Mouse (Mus musculus) cerebellum, adult 11 months (tissue): ENCODE results near the gene Usp32.

Experiments
- DNase-seq: peaks from one replicate; pipeline ENCODE4 v3.0.0; 2022

The Usp32 gene

DNA sequence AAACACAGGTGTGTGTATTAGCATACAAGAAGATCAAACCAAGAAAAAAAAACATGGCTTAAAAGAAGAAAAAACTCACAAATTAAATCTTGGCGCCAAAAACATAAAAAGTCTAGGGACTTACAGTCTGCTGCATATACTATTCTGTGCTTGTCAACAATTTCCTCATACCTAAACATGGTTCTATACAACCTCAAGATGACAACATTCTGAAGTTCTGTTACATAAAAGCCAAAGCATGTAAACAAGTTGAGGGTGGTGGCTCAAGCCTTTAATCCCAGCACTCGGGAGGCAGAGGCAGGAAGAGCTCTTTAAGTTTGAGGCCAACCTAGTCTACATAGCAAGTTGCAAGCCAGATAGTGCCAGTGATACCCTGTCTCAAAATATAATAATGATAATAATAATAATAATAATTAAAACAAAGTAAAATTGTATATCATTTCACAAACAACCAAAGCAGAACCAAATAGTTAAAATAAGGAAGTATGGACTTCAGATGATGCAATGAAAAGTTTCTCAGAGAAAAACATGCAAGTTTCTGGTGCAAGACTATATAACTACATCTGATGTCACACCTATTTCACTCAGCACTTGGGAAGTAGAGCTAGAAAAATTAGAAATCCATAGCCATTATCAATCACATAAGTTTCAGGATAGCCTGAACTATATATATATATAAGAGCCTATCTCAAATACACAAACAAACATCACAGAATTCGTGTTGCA, 16.5 kb downstream of the Usp32 start:
- DNase-seq, result no peak

DNA sequence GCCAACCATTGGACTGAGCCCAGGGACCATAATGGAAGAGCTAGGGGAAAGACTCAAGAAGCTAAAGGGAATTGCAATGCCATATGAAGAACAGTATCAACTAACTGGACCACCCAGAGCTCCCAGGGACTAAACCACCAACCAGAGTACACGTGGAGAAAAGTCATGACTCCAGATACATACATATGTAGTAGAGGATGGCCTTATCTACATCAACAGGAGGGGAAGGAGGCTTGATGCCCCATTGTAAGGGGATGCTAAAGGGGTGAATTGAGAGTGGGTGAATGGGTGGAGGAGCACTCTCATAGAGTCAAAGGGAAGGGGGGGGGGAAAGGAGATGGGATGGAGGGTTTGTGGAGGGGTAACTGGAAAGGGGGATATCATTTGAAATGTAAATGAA, 17.9 kb downstream of the Usp32 start:
- DNase-seq, result no peak

DNA sequence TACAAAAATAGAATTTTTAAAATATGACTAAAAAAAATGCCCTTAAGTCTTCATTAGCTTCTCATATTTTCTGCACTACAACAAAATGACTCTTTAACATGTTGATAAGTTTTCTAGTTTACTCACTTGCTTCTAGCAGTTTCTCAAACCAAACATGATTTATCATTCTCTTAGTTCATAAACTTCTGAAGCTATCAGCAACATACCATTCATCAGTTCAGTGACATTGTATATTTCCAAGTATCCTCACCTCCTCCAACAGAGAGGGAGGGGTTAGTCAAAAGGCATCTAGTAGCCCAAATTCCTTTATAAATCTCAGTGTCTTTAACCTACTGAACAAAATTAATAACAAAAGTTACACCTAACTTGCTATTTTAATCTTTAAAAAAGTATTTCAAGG, 22.8 kb downstream of the Usp32 start:
- DNase-seq, result no peak

DNA sequence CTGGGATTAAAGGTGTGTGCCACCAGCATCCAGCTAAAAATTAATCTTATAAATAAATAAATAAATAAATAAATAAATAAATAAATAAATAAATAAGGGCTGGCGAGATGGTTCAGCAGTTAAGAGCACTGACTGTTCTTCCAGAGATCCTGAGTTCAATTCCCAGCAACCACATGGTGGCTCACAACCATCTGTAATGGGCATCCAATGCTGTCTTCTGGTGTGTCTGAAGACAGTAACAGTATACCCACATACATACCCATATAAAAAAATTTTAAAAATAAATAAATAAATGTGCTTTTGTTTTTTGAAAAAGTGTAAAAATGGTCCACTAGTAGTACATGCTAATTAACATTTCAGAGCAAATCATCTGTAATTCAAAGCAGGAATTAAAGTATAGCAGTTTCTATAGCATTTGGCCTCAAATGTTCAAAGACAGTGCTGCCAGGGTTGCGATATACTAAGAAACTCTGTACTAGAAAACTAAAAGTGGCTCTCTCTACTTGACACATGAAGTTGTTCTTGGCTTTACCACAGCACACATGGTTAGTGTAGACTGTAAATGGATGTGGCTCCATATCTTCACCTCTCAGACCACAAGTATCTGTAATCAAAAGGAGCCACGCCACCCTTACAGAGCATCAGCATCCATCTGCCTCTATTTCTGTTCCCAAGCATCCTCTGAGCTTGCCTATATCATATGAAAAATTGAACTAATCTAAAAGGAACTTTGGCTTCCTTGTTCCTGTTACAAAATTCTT, 23.7 kb downstream of the Usp32 start:
- no peak for DNase-seq

DNA sequence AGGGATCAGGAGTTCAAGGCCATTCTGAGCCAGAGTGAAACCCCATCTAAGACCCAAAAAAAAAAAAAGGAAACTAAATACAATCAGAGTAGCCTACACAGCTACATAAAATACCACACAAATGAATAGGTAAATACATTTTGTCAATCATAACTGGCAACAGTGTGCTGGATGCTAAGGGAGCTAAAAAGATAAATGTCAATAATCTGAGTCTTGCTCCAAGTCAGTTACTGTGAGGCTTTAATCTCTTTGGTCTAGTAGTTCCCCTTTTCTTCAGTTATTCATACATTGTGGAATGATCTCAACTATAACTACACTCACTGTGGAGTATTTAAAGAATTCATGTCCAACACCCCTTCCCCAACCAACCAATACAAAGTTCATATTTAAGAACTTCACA, 30.0 kb downstream of the Usp32 start:
- no peak for DNase-seq

DNA sequence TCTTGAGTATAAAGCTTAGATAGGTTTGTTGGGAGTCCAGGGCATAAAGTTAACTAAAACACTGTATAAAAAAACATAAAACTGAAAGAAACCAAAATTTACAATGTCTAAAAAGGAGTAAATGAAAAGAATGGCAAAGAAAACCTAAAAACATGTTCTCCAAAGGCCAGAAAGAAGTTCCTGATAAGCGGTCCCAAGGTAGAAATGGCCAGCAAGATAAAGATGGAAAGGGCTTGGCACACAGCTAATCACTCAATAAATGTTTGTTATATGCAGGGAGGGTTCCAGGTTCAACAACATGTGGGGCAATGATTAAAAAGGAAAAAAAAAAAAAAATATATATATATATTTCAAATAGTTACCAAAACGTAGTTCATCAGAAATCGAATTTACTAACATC, 32.7 kb downstream of the Usp32 start:
- DNase-seq, result no peak

DNA sequence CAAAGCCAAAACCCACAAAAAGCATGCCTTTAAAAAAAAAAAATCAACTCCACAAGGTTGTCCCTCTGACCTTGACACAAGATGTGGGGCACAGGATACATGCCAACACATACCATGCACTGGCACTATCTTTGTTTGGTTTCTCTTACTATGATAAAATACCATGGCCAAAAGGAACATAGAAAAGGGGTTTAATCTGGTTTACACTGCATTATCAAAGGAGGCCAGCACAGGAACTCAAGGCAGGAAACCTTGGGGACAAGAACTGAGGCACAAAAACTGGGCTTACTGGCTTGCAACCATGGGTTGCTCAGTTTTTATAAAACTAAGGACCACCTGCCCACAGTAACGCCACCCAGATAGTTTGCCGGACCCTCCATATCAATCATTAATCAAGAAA, 34.1 kb downstream of the Usp32 start:
- no peak for DNase-seq

DNA sequence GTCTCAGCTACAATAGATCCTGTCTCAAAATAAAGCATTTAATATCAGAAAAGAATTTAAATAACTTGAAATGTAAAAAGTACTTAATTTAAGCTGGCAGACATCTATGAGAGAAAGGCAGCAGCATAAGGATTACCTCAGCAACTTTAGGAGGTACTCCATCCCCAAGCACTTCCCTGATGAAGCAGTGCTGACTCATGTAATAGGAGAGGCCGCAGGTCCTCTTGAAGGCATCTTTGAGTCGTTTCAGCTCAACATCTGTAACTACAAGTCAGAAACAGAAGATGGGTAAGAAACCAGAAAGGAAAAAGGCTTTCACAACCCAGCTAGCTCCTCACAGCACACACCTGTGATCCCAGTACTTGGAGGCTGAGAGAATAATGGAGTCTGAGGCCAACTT, 36.2 kb downstream of the Usp32 start:
- DNase-seq, result no peak

DNA sequence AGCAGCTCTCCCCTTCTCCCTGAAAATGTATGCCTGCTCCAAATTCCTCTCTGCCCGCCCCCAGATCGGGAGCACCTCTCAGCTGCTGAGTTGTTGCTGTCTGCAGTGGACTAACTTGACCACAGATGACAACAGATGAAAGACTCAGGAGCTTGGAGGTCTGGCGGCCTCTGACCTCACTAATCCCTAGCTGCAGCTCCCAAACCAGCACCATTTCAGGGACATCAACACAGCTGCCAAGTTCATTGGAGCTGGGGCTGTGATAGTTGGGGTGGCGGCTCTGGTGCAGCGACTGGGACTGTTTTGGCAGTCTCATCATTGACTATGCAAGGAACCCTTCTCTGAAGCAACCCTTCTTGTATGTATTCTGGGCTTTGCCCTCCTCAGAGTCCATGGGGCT, 44.8 kb downstream of the Usp32 start:
- DNase-seq, result no peak

DNA sequence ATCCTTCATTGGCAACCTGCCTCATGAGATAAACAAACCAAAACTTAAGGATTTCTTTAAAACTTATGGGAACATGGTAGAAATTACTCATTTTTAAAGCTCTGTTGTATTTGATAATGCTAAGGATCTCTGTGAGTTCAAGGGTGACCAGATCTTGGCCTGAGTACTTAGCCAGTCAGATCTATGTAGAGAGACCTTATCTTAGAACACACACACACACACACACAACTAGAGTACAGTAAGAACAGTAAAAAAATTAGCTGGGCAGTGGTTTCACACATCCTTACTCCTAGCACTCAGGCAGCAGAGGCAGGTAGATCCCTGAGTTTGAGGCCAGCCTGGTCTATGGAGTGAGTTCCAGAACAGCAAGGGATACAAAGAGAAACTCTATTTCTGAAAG, 53.7 kb downstream of the Usp32 start:
- no peak for DNase-seq

DNA sequence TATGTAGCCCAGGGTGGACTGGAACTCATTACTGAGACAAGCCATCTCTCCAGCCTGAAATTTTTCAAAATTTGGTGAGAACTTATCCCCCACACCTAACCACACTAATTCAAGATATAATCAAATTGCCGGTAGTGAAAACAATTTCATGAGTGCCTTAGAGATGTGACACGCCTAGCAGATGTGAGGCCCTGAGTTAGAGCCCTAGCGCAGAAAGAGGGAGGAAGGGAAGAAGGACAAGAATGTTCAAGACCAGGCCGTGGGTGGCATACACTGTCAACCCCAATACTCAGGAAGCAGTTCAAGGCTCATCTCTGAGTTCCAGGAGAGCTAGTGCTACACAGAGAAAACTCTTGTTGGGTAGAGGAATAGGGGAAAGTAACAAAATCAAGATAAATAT, 72.1 kb downstream of the Usp32 start:
- DNase-seq, result no peak

DNA sequence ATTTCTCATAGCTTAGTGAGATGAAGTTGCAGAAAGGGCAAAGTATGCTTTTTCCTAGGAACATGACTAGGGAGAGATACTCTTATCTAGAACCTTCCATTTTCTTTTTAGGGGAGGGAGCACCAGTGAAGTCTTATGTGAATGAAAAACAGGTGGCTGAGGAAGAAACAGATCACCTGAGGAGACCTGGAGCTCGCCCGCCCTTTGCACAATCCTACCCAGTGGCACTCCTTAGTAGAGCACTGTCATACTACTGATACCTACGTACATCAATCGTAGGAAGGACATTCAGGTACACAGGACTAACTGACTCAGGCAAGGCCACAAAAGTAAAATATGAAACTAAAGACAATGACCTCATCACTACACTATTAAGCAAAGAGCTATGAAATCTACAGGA, 81.4 kb downstream of the Usp32 start:
- no peak for DNase-seq

DNA sequence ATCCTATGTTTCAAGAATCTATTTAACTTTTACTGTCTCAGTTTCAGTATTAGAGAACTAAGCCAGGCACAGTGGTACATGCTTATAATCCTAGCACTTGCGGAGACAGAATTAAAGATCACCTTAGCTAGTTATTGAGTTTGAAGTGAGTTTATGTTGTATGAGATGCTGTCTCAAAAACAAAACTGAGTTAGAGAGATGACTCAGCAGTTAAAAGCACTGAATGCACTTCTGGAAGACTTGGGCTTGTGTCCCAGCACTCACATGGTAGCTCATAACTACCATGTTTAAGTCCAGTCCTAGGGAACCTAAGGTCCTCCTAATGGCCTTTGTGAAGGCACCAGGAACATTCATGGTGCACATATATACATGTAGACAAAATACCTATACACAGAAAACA, 82.4 kb downstream of the Usp32 start:
- DNase-seq, result no peak

DNA sequence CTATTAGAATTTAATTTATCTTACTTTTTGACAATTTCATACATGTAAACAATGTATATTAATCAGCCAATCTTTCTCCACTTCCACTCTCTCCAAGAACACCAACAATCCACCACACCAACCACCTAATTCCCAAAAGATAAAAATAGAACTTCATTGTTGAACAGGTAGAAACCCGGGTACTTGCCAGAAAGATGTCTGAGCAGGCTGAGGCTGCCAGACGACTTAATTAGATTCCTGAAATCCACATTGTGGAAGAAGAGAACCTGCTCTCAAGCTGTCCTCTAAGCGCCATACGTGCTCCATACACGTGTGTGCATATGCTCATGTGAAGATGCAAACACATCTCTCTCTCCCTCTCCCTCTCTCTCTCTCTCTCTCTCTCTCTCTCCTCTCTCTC, 83.1 kb downstream of the Usp32 start:
- DNase-seq, result no peak

DNA sequence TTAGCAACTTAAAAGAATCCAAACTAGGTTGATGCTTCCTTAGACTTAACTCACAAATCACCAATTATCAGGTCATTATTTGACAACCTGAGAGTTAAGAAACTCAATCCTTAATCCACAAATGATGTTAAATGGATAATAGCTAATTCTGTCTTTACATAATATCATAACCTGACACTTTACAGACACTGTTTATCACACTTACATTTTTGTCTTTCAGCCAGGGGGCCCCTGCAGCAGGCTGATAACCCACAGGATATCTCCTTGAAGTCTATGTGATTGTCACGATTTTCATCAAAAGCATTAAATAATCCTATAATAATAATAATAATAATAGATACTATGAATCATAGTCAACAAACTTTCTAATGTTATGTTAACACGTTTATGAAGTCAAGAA, 84.4 kb downstream of the Usp32 start:
- no peak for DNase-seq

DNA sequence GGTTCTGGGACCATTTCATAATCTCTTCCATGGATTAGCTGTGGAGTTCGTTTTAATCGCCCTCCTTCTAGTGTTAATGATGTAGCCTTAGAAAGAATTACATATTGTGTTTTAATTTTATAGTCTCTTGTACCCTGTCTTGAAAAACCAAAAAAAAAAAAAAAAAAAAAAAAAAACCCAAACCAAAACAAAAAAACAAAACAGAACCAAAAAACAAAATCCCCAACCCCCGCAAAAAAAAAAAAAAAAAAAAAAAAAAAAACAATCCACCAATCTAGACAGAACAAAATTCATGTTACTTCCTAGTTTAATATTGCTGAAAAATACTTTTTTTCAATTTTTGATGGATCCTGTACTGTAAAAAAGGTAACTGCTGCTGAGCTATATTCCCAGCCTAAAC, 100.7 kb downstream of the Usp32 start:
- no peak for DNase-seq

DNA sequence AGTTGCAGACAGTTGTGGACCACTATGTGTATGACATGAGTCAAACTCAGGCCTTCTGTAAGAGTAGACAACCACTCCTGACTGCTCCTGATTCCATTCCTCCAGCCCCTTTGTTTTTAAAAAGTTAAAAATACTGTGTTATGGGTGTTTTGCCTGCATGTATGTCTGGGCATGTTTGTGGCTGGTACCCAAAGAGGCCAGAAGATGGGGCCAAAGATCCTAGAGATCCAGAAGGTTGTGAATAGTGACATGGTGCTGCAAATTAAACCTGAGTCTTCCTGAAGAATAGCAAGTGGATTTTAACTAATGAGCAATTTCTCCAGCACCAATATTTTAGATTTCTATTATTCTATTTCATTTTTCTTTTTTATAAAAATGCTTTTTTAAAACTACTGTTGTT, 126.8 kb downstream of the Usp32 start:
- DNase-seq, result no peak

DNA sequence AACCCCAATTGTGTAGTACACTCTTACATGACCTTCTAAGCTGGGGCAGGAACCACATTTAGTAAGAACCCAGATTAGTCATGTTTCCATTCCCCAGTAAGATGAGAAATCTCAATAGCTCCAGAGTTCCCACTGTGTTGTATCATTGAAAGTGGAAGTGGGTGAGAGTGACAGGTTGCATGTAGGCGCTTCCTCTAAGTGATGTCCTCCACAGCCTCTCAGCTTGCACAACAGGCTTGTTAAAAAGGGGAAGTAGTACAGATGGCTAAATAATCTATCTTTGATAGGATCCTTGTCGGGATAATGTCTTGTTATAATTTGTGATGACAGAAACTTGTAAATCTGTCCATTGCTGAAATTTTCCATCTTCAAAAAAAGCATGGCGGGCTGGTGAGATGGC, 136.4 kb downstream of the Usp32 start:
- no peak for DNase-seq

DNA sequence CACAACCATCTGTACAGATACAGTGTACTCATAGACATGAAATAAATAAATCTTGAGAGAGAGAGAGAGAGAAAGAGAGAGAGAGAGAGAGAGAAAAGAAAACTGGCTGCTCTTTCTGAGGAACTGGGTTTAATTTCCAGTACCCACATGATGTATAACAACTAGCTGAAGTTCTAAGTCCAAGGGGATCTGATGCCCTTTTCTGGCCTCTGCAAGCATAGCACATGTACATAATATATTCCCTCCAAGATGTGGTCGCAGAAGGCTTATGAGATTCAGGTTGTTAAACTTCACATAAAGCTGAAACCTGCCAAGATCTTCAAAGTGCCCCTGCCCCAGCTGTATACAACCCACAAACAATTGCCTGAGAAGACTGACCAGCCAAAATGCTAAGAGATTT, 144.7 kb downstream of the Usp32 start:
- no peak for DNase-seq

DNA sequence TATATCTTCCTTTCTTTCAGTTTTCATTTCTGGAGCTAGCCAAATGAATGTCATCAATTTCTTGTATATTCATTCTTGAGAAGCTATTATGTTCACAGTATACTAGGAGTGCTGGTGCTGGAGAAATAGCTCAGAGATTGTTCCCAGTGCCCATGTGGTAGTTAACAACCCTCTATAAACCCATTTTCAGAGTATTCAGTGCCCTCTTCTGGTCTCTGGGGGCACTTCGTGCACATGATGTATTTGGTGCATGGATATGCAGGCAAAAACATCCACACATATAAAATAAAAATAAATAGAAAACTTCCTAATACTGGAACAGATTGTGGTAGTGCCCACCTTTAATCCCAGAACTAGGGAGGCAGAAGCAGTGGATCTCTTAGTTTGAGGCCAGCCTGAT, 147.0 kb downstream of the Usp32 start:
- no peak for DNase-seq

DNA sequence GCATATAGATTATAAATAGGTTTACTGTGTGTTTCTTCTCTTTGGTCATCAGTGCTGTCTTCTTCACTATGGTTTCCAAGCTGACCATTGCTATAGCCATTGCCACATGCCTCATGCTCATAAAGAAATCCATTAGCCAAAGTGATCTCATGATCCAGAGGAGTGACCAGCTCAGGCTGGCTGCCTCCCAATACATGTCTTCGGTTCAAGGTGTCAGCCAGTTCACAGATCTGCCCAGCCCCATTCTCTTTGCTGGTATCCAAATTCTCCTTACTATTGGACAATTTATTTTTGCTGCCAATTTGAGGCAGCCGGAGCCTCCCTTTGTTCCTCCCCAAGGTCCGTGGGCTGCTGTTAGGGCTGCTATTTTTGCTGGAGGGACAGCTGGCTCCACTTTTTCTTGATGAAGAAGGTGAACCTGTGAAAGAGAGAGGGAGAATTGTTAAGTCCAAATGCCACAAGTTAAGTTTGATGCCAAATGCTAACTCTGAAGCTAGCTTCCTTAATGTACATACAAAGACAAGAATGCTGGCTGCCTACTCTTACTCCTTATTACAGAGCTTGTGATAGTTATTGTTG, 151.5 kb downstream of the Usp32 start:
- DNase-seq, result no peak

DNA sequence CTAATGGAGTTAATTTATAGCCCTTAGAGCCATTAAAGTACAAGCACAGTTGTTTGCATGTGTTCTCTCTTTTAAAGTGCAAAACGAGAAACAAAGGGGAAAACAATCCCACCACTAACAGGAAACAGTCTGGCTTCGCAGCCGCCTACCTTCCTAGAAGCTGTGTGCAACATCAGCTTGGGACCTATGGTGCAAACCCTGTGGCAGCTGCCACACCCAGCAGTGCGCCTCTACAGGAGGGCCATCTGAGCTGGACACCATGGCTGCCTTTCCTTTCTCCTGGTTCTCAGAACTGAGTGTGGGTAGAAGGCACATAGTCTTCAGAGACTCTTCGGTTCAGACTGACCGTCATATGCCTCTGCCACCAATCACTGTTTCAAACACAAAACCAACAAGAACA, 154.5 kb downstream of the Usp32 start:
- no peak for DNase-seq

DNA sequence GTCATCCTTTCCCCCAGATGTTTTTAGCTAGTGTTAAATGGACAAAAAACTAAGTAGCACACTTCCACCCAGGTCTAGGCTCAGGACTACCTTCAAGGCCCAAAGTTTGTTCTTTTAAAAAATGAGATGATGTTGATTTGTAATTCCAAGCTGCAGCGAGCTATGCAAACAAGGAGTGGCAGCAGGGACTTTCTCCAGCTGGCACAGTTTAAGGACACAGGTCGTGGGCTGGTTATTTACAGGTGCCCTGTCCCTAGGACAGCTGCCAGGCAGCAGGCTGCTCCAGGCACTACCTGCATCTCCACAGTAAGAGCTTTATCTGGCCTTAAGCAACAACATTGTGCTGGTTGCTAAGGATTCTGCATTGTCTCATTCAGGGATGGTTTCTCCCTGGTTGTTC, 159.3 kb downstream of the Usp32 start:
- no peak for DNase-seq

DNA sequence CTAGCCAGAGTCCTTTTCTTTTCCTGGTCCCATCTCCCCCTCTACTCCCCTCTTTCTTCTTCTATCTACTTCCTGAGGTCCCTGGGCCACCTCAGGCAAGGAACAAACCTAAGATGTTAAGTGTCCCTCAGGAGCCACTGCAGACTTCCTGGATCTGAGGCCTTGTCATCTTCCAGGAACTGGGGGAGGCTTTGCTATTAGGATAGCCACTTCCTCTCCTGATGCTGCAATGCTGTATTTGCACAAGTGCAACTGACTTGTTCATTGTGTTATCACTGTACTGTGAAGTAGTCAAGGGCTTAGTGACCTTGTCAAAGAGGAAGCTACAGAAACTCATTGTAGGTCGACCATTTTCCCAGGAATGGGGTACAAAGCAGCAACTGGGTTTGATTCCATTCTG, 160.6 kb downstream of the Usp32 start:
- no peak for DNase-seq

DNA sequence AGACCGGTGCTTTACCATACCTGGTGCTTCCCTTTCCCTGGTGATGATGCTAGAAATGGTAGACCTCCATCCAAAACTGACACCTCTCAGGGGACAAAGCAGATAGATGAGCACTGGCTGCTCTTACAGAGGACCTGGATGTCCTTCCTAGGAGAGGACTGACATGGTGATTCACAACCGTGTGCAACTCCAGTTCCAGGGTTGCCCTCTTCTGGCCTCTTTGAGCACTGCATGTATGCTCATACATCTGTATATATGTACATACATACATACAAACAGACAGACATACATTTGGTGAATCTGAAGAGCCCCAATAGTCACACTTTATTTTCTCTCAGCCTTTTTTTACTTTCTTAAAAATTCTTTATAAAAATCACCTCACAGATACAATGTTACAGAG, 161.8 kb downstream of the Usp32 start:
- DNase-seq, result no peak
